Mouse (Mus musculus) neutrophil, adult 83 days (primary cell): ENCODE data around the gene Adamts15. TPM values are rescaled to one million over a fixed set of nuclear protein-coding genes. Genes with fewer than 3 reads are reported as not detected.

ENCODE experiments used
- total RNA-seq, 2 experiments: library from RNA; stranded (reverse); gene quantifications; one replicate each; pipeline ENCODE4 v1.2.4; 2023

Gene Adamts15
- total RNA-seq, result under 1 TPM in 1 of 2 experiments, not detected in 1; 0.11 TPM

DNA sequence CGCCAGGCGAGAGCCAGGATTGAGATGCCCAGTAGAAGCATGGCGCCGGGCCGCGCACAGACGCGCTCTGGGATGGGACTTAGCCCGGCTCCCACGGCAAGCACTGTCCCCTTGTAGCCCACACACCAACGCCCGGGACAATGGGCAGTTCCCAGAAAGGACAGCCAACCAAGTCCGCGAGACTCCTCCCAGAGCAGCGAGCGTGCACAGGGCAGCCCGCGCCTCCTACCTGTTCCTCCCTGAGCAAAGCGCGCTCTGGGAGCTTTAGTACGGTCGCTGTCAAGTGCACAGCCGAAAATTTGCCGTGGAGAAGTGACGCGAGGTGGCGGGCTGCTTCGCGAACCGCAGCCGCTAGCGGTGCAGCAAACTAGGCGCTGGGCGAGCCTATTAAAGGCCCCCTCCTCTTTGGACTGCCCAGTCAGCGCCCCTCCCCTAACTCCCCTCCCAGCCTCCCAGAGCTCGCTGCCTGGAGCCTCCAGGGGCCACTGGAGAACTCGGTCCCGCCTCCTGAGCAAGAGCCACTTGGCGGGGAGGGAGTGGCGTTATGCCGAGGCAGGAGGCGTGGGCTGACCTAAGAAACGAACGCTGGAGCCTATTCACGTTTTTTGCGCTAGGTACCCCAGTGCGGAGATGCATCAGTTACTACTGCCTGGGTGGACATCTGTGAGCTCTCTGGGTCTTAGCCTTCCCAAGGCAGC lies at the start of gene Adamts15:
TSS of gene Adamts15 (minus strand) at position 256 of the 698 bp plus-strand sequence.

GRCm38 (mm10) chr9:30942512-30943313 lies 20.5 kb upstream of the Adamts15 start, which contains the start of gene Adamts8:
TSS of gene Adamts8 (plus strand) at chr9:30942562.

Other genes with a start within 250 kb of the Adamts15 start
- gene Adamts8, start 20.1 kb upstream of the Adamts15 start, total RNA-seq, result not detected
- gene Zbtb44, start 108.2 kb upstream of the Adamts15 start, total RNA-seq, result 10 to 100 TPM; 27.2 to 30.2 TPM
- gene St14, start 209.4 kb upstream of the Adamts15 start, total RNA-seq, result 1 to 10 TPM; 1.5 TPM